Mouse (Mus musculus) liver, embryonic 14.5 days (tissue): ENCODE data around the gene Tcp11. TPM values are rescaled to one million over a fixed set of nuclear protein-coding genes. Genes with fewer than 3 reads are reported as not detected.

ENCODE experiments used
- ATAC-seq: fragments of 200-750 bp; cut with Nextera tagmentation; 2 replicates; pipeline ENCODE4 v1.8.0; 2017; ENCODE audit warnings: moderate number of reproducible peaks, mild to moderate bottlenecking, moderate library complexity; ENCODE audit not compliant: insufficient read depth
- DNase-seq, 3 experiments: peaks; one replicate each; pipeline ENCODE4 v3.0.0-alpha.2; 2012 to 2013; ENCODE audit warnings: low read depth in 3 of 3, low spot score in 3 of 3
- H3K27ac ChIP-seq: fragments of 300-500 bp; sonication (generic); 2 replicates; pipeline ENCODE4 v1.5.1; 2014; ENCODE audit warnings: moderate library complexity, mild to moderate bottlenecking, control low read depth, inconsistent platforms
- H3K27me3 ChIP-seq: fragments of 300-500 bp; sonication (generic); 2 replicates; pipeline ENCODE4 v1.6.1; 2014; ENCODE audit warnings: mild to moderate bottlenecking, low read length, moderate library complexity; ENCODE audit not compliant: control insufficient read depth, insufficient read depth
- H3K36me3 ChIP-seq: fragments of 300-500 bp; sonication (generic); replicated peaks from 2 replicates; pipeline ENCODE4 v1.6.1; 2014; ENCODE audit warnings: low read depth; ENCODE audit not compliant: control insufficient read depth, insufficient read depth
- H3K4me1 ChIP-seq, 2 experiments: fragments of 200-500 bp in 1 of 2; fragments of 300-500 bp in 1 of 2; sonication (generic) in 1 of 2; replicated peaks; 2 replicates each; pipeline ENCODE4 v1.6.1; 2012 to 2014; ENCODE audit warnings: antibody characterized with exemption in 1 of 2, inconsistent platforms in 1 of 2, low read length in 1 of 2; ENCODE audit not compliant: control insufficient read depth in 2 of 2, insufficient read depth in 2 of 2
- H3K4me2 ChIP-seq: fragments of 300-500 bp; sonication (generic); 2 replicates; pipeline ENCODE4 v1.6.1; 2014; ENCODE audit warnings: low read depth, mild to moderate bottlenecking, control low read depth, moderate library complexity
- H3K4me3 ChIP-seq, 2 experiments: fragments of 200-500 bp in 1 of 2; fragments of 300-500 bp in 1 of 2; sonication (generic) in 1 of 2; 2 replicates each; pipeline ENCODE4 v1.5.1; 2012 to 2014; ENCODE audit warnings: low read depth in 2 of 2, low read length in 2 of 2, mild to moderate bottlenecking in 2 of 2, control low read depth in 1 of 2, inconsistent platforms in 1 of 2, moderate library complexity in 1 of 2; ENCODE audit not compliant: insufficient read depth in 1 of 2
- H3K9ac ChIP-seq: fragments of 300-500 bp; sonication (generic); replicated peaks from 2 replicates; pipeline ENCODE4 v1.6.1; 2014; ENCODE audit warnings: mild to moderate bottlenecking, control low read depth, moderate library complexity
- H3K9me3 ChIP-seq: fragments of 300-500 bp; sonication (generic); 2 replicates; pipeline ENCODE4 v1.6.1; 2016; ENCODE audit warnings: low read length, mixed read lengths; ENCODE audit not compliant: control insufficient read depth
- CTCF ChIP-seq: IDR thresholded peaks from 2 replicates; pipeline ENCODE4 v1.5.1; 2016; ENCODE audit warnings: antibody characterized with exemption, low read depth, control low read depth
- EP300 ChIP-seq: IDR thresholded peaks from 2 replicates; pipeline ENCODE4 v1.6.1; 2016; ENCODE audit warnings: antibody characterized with exemption, low read depth
- whole genome bisulfite sequencing: fragments of 180-500 bp; shearing (Covaris S2); extraction: QIAGEN DNeasy Blood & Tissue Kit; methylation state at CpG from one replicate; pipeline ENCODE4 v1.1.7; 2014; ENCODE audit not compliant: insufficient replicate concordance; 5-methylcytosine and 5-hydroxymethylcytosine counted together
- polyA plus RNA-seq, 2 experiments: library from polyadenylated mRNA; depleted of rRNA in 1 of 2; stranded (reverse) in 1 of 2; unstranded in 1 of 2; fragments of >200 nt; fragmentation: Nextera tagmentation in 1 of 2; extraction: Ambion mirVana in 1 of 2; gene quantifications; 2 replicates each; pipeline versions ENCODE4 v1.2.1 to v1.2.3; 2012 to 2014

Gene Tcp11
- polyA plus RNA-seq, 2 experiments: 0.16 TPM; not detected in 1

- Histone ChIP-seq H3K36me3 (no peaks in the 10 kb centered on the region), H3K27ac (no peak overlapping the region), H3K4me2 (no peak overlapping the region), H3K4me1 (peaks cover 0 to 14% of the 10 kb centered on the region in 2 experiments; a peak in 1 of 4 replicates), H3K9me3 (no peaks in the 10 kb centered on the region), H3K9ac (no peak overlapping the region), H3K4me3 (no peak overlapping the region), H3K27me3 (no peaks in the 10 kb centered on the region)
- no peak for DNase-seq
- ATAC-seq: no peak
- 84% methylated on average over 3 of the region's 3 CpGs for WGBS
- TF ChIP-seq EP300 (no peak), CTCF (no peak)
Observed at GRCm38 (mm10) chr17:28033046-28033580, 47.3 kb downstream of the Tcp11 start.

GRCm38 (mm10) chr17:28032219-28032618, 48.2 kb downstream of the Tcp11 start:
- DNase-seq: no peak
- peaks cover 0 to 14% of the 10 kb centered on the region in 2 experiments; a peak in 1 of 4 replicates for H3K4me1 ChIP-seq
- no peak overlapping the region for H3K27ac ChIP-seq
- no peak overlapping the region for H3K4me3 ChIP-seq
- no peaks in the 10 kb centered on the region for H3K36me3 ChIP-seq
- TF ChIP-seq EP300 (no peak), CTCF (no peak)
- WGBS: 80% methylated on average over 10 of the region's 10 CpGs
- no peak for ATAC-seq
- H3K9ac ChIP-seq: no peak overlapping the region
- no peaks in the 10 kb centered on the region for H3K9me3 ChIP-seq
- no peaks in the 10 kb centered on the region for H3K27me3 ChIP-seq
- no peak overlapping the region for H3K4me2 ChIP-seq

GRCm38 (mm10) chr17:28031281-28031941, 49.0 kb downstream of the Tcp11 start:
- H3K27ac ChIP-seq: no peak overlapping the region
- DNase-seq (no peak), ATAC-seq (no peak)
- no peak overlapping the region for H3K4me3 ChIP-seq
- H3K27me3 ChIP-seq: no peaks in the 10 kb centered on the region
- TF ChIP-seq CTCF (no peak), EP300 (no peak)
- H3K9ac ChIP-seq: no peak overlapping the region
- H3K36me3 ChIP-seq: no peaks in the 10 kb centered on the region
- H3K9me3 ChIP-seq: no peaks in the 10 kb centered on the region
- no peak overlapping the region for H3K4me2 ChIP-seq
- peaks cover 0 to 18% of the 10 kb centered on the region in 2 experiments; a peak in 1 of 4 replicates for H3K4me1 ChIP-seq
- 24% methylated on average over 9 of the region's 9 CpGs for WGBS

GRCm38 (mm10) chr17:28030446-28030845, 50.0 kb downstream of the Tcp11 start:
- DNase-seq (no peak), ATAC-seq (no peak)
- TF ChIP-seq CTCF (no peak), EP300 (no peak)
- Histone ChIP-seq H3K4me1 (peaks cover 0 to 24% of the 10 kb centered on the region in 2 experiments; a peak in 1 of 4 replicates), H3K9ac (no peak overlapping the region), H3K27me3 (no peaks in the 10 kb centered on the region), H3K27ac (no peak overlapping the region), H3K9me3 (no peaks in the 10 kb centered on the region), H3K36me3 (no peaks in the 10 kb centered on the region), H3K4me2 (no peak overlapping the region), H3K4me3 (no peak overlapping the region)
- WGBS: 79% methylated on average over 10 of the region's 10 CpGs

GRCm38 (mm10) chr17:28029308-28029707, 51.1 kb downstream of the Tcp11 start:
- Histone ChIP-seq H3K4me3 (no peak overlapping the region), H3K9me3 (no peaks in the 10 kb centered on the region), H3K9ac (no peak overlapping the region), H3K4me2 (no peak overlapping the region), H3K4me1 (peaks cover 0 to 26% of the 10 kb centered on the region in 2 experiments; a peak in 1 of 4 replicates), H3K27me3 (no peaks in the 10 kb centered on the region), H3K27ac (no peak overlapping the region), H3K36me3 (no peaks in the 10 kb centered on the region)
- no peak for TF ChIP-seq EP300
- no peak for TF ChIP-seq CTCF
- 26% methylated on average over 2 of the region's 2 CpGs for WGBS
- ATAC-seq: no peak
- no peak for DNase-seq
